Mouse (Mus musculus) cerebellum, postnatal 4 days (tissue): ENCODE results near the gene Man1c1.

Source experiments
- DNase-seq, 2 experiments: peaks; one replicate each; pipeline ENCODE4 v3.0.0; 2022; ENCODE audit warnings: low spot score in 2 of 2, mixed read lengths in 1 of 2

Gene Man1c1

GRCm38 (mm10) chr4:134579620-134580019 is 124.5 kb downstream of the Man1c1 start:
- DNase-seq, result no peak

GRCm38 (mm10) chr4:134579212-134579611 is 124.9 kb downstream of the Man1c1 start:
- DNase-seq, result no peak

GRCm38 (mm10) chr4:134578407-134578806 is 125.7 kb downstream of the Man1c1 start:
- DNase-seq, result no peak

- DNase-seq, result no peak
Observed at GRCm38 (mm10) chr4:134577281-134577680, 126.8 kb downstream of the Man1c1 start.

- no peak for DNase-seq
Observed at GRCm38 (mm10) chr4:134575486-134575885, 128.6 kb downstream of the Man1c1 start.

GRCm38 (mm10) chr4:134572449-134573300 is 131.4 kb downstream of the Man1c1 start:
- DNase-seq, result no peak

GRCm38 (mm10) chr4:134570704-134571451 is 133.2 kb downstream of the Man1c1 start:
- peak in 1 of 2 experiments; percentile 55 for DNase-seq

- no peak for DNase-seq
Observed at GRCm38 (mm10) chr4:134569831-134570230, 134.3 kb downstream of the Man1c1 start.

GRCm38 (mm10) chr4:134569205-134569604 is 134.9 kb downstream of the Man1c1 start:
- no peak for DNase-seq

- peak in 1 of 2 experiments; percentile 70 for DNase-seq
Observed at GRCm38 (mm10) chr4:134567377-134568226, 136.5 kb downstream of the Man1c1 start.

GRCm38 (mm10) chr4:134564093-134564492 is 140.0 kb downstream of the Man1c1 start:
- DNase-seq, result no peak

GRCm38 (mm10) chr4:134563624-134564023 is 140.5 kb downstream of the Man1c1 start:
- DNase-seq, result no peak

GRCm38 (mm10) chr4:134562014-134562413 is 142.1 kb downstream of the Man1c1 start:
- DNase-seq, result no peak

GRCm38 (mm10) chr4:134560699-134561098 is 143.4 kb downstream of the Man1c1 start:
- no peak for DNase-seq

- DNase-seq, result no peak
Observed at GRCm38 (mm10) chr4:134559154-134559553, 144.9 kb downstream of the Man1c1 start.

- DNase-seq, result no peak
Observed at GRCm38 (mm10) chr4:134558570-134559113, 145.4 kb downstream of the Man1c1 start.

GRCm38 (mm10) chr4:134557626-134558249 is 146.4 kb downstream of the Man1c1 start:
- DNase-seq, result no peak

GRCm38 (mm10) chr4:134555956-134556580 is 148.0 kb downstream of the Man1c1 start:
- peak in 1 of 2 experiments; percentile 64 for DNase-seq

- DNase-seq, result no peak
Observed at GRCm38 (mm10) chr4:134553631-134554030, 150.5 kb downstream of the Man1c1 start.

- peak in 1 of 2 experiments; percentile 65 for DNase-seq
Observed at GRCm38 (mm10) chr4:134551494-134552316, 152.4 kb downstream of the Man1c1 start, which contains the start of gene Selenon. Gene Selenon, minus strand, starts transcription at chr4:134552166.
